Mouse (Mus musculus): ENCODE results near the gene Gm9495.
"Not testable (repeated sequence)": the region's sequence is repeated elsewhere in the genome, so short reads cannot be mapped to it uniquely, and the experiment has no call there.

The Gm9495 gene

DNA sequence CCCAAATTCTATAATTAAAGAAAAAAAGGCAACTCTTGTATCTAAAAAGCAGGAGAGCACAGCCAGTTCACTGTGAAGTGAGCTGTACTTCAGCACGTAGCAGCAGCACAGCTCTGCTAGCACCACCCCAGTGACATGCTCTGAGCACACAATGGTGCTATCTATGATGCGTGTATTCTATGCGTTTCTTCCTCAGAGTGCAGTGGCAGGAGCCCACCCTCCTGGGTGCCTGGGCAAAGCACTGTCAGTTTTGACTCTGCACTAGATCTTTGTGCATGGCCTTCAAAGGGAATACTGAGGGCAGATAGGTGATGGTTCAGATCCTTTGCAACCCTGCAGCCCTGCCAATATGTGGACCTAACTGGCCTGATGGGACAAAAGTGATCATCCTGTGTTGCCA, at the start of gene Gm9495:
TSS of gene Gm9495 (minus strand) at position 101 of the 400 bp plus-strand sequence.
- DNase-seq (ENCODE audit: inconsistent ontology term) = not testable (repeated sequence)

DNA sequence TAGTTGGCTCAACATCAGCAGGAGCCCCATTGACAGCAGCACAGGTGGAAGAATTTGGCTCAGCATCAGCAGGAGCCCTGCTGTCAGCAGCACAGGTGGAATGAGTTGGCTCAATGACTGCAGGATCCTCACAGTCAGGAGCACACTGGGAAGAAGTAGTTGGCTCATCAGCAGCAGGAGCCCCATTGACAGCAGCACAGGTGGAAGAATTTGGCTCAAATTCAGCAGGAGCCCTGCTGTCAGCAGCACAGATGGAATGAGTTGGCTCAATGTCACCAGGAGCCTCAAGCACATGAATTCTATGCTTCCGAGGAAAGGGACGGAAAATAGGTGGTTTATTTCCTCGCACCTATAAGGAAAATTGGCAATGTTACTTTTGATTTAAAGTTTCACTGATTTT, 21.6 kb upstream of the Gm9495 start:
- not testable (repeated sequence) for DNase-seq (ENCODE audit: inconsistent ontology term)

DNA sequence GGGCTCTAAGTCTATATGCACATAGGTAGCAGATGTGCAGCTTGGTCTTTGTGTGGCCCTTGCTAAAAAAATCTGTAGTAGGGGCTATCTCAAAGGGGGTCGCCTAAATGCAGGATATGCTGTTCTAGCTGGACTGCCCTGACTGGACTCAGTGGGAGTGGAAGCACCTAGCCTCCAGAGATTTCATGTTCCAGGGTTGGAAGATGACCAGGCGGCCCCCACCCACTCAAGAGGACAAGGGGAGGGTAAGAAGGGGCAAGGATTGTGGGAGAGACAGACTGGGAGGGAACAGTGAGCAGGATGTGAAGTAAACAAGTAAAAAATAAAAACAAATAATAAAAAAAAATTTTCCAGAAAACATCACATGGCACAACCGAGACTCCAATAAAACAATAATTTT, 33.3 kb downstream of the Gm9495 start:
- DNase-seq (ENCODE audit: inconsistent ontology term) = not testable (repeated sequence)

DNA sequence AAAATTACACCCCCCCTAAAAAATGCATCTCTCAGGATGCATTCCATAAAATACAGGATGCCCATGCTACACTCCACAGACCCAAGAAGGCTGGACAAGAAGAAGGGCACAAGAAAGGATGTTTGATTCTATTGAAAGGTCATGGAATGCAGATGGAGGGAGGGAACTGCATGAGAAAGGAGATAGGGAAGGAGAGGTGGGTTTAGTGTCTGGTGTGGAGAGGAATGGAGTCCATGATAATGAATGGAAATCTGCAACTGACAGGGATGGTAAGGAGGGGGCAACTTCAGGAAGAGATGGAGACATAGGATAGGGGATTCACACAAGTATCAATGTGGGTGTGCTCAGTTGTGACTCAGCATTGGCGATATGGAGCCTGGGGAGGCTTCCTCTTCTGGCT, 39.0 kb downstream of the Gm9495 start:
- no peak for DNase-seq (ENCODE audit: inconsistent ontology term)

DNA sequence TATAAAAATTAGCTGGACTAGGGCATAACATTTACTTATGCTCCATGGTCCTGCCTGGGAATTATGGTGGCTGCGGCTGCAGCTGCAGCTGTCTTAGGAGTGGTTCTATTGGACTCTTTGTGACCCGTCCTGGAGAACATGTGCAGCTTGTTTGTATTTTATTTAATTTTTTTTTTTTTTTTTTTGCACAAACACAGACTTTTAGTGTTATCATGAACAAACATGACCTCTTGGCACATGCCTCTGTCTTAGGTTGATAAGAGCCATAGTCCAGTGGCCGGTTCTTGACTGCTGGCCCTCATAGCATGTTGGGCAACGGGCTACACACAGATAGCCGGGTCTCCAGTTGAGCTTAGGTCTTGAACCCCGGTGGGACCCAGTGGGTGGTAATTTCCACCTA, 48.6 kb downstream of the Gm9495 start:
- no peak for DNase-seq (ENCODE audit: inconsistent ontology term)

DNA sequence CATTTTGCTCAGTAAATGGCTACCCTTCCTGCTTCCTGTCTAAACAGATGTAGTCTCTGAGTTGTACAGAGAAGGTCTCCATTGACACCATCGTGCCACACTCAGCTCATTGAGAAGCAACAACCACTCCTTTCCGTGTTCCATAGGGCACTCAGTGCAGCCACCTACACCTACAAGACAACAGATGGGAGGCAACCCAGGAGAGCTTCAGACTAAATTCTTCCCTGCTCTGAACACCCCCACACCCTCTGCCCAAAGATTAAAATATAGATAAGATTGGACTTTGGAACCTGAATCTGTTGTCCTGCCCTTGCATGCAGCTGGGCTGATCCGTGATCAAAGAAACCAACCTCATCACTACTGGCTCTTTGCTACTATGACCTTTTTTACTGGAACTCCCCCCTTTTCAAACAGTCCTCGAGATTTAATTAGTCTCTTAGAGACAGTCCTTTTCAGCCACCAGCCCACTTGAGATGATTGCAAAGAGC, 53.4 kb downstream of the Gm9495 start:
- no peak for DNase-seq (ENCODE audit: inconsistent ontology term)

DNA sequence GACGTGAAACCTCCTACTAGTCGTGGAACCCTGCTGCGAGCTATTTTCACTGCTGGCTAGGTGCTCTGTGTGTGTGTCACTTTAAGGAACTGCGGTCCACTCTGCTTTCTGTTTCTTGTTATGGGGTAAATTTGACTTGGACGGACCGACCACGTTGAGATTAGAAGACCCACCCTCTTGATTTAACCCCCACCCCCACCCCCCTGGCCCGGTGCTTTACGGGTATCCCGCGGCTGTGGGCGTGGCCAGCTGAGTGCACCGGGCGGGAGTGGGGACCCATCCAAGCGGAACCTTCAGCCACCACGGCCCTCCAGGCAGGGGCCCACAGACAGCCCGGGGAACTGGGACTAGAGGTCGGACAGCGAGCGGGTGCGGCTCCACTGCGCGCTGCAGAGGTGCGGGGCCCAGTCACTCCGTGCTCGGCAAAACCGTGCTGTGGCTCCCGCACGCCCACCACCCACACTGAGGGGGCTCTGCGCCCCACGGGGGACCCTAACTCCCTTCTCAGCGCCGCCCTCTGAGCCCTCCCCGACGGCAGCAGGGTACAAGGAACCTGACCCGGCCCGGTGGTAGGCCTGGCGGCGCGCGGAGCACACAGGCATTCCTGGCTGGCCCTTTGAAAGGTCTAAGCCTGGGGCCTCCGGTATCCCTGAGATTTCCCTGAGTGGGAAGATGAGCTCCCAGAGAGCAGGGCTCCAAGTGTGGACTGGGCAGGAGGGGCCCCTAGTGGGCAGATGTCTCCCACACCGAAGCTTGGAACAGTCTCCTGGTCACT, 54.0 kb downstream of the Gm9495 start:
- DNase-seq (ENCODE audit: inconsistent ontology term) = peak; percentile 68

DNA sequence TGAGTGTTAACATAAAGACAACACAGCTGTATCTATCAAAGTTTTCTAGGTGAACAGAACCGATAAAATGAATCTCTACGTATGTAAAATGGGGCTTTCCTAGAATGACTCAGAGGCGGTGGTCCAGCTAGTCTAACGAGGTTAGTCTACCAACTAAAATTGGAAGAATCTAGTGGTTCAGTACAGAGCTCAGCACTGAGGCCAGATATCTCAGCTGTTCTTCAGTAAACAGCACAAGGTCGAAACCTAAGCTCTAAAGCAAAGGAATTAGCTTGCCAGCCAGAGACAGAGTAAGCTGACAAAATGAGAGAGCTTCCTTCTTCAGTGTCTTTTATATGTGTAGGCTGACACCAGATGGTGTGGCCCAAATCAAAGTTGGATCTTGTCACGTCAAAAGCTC, 57.2 kb downstream of the Gm9495 start:
- peak; percentile 14 for DNase-seq (ENCODE audit: inconsistent ontology term)

DNA sequence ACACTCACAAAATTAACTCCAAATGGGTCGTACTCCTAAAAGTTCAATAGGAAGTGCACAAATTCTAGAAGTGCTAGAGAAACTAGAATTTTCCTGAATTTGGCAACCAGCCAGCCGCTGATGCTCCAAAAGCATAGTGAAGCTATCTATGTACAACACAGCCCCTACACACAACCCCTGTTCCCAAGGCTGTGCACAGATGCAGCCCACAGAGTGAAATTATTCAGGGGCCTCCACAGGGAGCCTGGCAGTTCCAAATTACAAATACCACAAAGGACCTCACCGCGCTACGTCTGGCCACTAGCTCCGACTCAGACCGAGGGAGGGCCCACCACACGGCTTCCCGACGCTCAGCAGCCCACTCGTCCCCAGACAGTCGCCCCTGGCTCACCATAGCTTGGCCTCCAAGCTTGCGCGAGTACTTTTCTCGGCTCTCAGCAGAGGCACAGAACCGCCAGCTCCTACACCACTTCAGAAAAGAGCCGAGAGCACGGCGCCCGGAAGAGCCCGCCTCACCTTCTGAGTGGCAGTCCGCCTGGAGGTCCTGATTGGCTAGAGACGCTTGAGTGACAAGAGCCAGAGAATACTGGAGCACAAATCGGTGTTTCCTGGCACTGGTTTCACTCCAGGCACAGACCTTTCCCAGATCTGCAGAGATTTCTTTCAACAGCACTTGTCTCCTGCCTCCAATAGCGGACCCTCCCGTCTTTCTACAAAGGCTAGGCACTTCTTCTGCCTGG, 58.1 kb downstream of the Gm9495 start:
- DNase-seq (ENCODE audit: inconsistent ontology term) = peak; percentile 93

DNA sequence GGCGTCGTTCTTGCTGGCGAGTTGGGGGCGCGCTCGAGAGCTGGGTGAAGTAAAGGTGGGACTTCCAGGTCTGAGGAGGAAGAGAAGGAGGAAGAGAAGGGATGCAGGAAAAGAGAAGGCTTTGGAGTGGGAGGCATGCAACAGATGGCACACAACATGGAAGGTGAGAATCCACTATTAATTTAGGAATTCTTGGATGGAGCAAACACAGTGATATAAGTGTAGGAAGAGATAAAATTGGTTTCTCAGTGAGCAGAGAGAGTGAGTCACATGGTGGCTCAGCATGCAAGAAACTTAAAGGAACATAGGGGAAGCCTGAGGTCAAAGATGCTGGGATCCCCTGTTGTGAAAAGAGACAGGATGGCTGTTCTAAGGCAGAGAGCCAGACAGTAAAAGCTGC, 69.0 kb downstream of the Gm9495 start:
- no peak for DNase-seq (ENCODE audit: inconsistent ontology term)
